Mouse (Mus musculus) CH12.LX (cell line): ENCODE data around the gene Serpinb9b. TPM values are rescaled to one million over a fixed set of nuclear protein-coding genes. Genes with fewer than 3 reads are reported as not detected.

Source experiments
- DNase-seq: peaks from one replicate; pipeline ENCODE4 v3.0.0-alpha.2; 2013; ENCODE audit errors: extremely low read depth
- H3K27ac ChIP-seq: 2 replicates; pipeline ENCODE4 v1.5.1; 2012; ENCODE audit warnings: low read depth, mild to moderate bottlenecking, control low read depth, moderate library complexity; ENCODE audit not compliant: insufficient read depth
- H3K27me3 ChIP-seq: replicated peaks from 2 replicates; pipeline ENCODE3; 2012; ENCODE audit warnings: inconsistent platforms
- H3K36me3 ChIP-seq, 2 experiments: replicated peaks in 1 of 2; 2 replicates each; pipeline versions ENCODE3 to v1.6.1; 2012; ENCODE audit warnings: inconsistent platforms in 1 of 2, low read length in 1 of 2, mild to moderate bottlenecking in 1 of 2, mixed read lengths in 1 of 2, moderate library complexity in 1 of 2; ENCODE audit not compliant: control insufficient read depth in 1 of 2, insufficient read depth in 1 of 2
- H3K4me1 ChIP-seq, 2 experiments: 2 replicates each; pipeline ENCODE4 v1.6.1; 2012; ENCODE audit warnings: inconsistent platforms in 1 of 2, moderate library complexity in 1 of 2; ENCODE audit not compliant: insufficient read depth in 2 of 2, control insufficient read depth in 1 of 2
- H3K4me2 ChIP-seq: 2 replicates; pipeline ENCODE4 v1.6.1; 2012; ENCODE audit warnings: low read depth, mild to moderate bottlenecking, control low read depth; ENCODE audit not compliant: poor library complexity, insufficient read depth, severe bottlenecking
- H3K4me3 ChIP-seq, 3 experiments: fragments of 150-350 bp in 1 of 3; sonication (generic) in 1 of 3; replicated peaks in 1 of 3; 2 replicates each; pipeline versions ENCODE3 to v1.5.1; 2011 to 2012; ENCODE audit warnings: low read depth in 2 of 3, low read length in 2 of 3, mild to moderate bottlenecking in 2 of 3, moderate library complexity in 2 of 3, control low read depth in 1 of 3, improper control_type of control experiment in 1 of 3, inconsistent platforms in 1 of 3, mixed read lengths in 1 of 3; ENCODE audit not compliant: poor library complexity in 1 of 3
- H3K79me2 ChIP-seq: replicated peaks from 2 replicates; pipeline ENCODE4 v1.6.1; 2012; ENCODE audit warnings: mild to moderate bottlenecking, moderate library complexity; ENCODE audit not compliant: control insufficient read depth, poor library complexity, insufficient read depth, severe bottlenecking; ENCODE audit errors: extremely low read depth
- H3K9ac ChIP-seq: 2 replicates; pipeline ENCODE4 v1.6.1; 2012; ENCODE audit warnings: low read depth, mild to moderate bottlenecking, control low read depth, moderate library complexity; ENCODE audit not compliant: insufficient read depth
- H3K9me3 ChIP-seq: replicated peaks from 2 replicates; pipeline ENCODE3; 2012; ENCODE audit warnings: low read length, inconsistent platforms, mixed read lengths
- CHD2 ChIP-seq: IDR thresholded peaks from 2 replicates; pipeline ENCODE4 v1.6.1; 2011; ENCODE audit warnings: low read length, improper control_type of control experiment
- ETS1 ChIP-seq: conservative IDR thresholded peaks from 2 replicates; pipeline ENCODE4 v1.6.1; 2012; ENCODE audit warnings: low read depth, mild to moderate bottlenecking, inconsistent platforms, low read length, improper control_type of control experiment, moderate library complexity
- GABPA ChIP-seq: IDR thresholded peaks from 2 replicates; pipeline ENCODE4 v1.6.1; 2012; ENCODE audit warnings: low read depth, low read length, improper control_type of control experiment, inconsistent platforms; ENCODE audit not compliant: insufficient replicate concordance
- IRF4 ChIP-seq: IDR thresholded peaks from 2 replicates; pipeline ENCODE4 v1.6.1; 2014; ENCODE audit warnings: low read depth, mild to moderate bottlenecking, inconsistent platforms, low read length, improper control_type of control experiment
- TBP ChIP-seq: conservative IDR thresholded peaks from 2 replicates; pipeline ENCODE4 v1.6.1; 2011; ENCODE audit warnings: low read depth, low read length, improper control_type of control experiment
- USF1 ChIP-seq: IDR thresholded peaks from 2 replicates; pipeline ENCODE4 v1.6.1; 2014; ENCODE audit warnings: low read depth, mild to moderate bottlenecking, inconsistent platforms, low read length, improper control_type of control experiment
- dilution Hi-C: fragments of 300-500 bp; cut with MboI; formaldehyde crosslinking; loops from 2 replicates; pipeline ENCODE4 v1.14.3; 2020; ENCODE audit warnings: low sequenced_read_pairs; ENCODE audit not compliant: extremely low pct_unique_long_range_greater_than_20kb, extremely low pct_ligation_motif_present
- in situ Hi-C: fragments of 300-500 bp; cut with MboI; formaldehyde crosslinking; loops from 3 replicates; pipeline ENCODE4 v1.14.3; 2019; ENCODE audit warnings: low sequenced_read_pairs, low pct_ligation_motif_present, low pct_unique_long_range_greater_than_20kb, mixed read lengths
- polyA plus RNA-seq: library from polyadenylated mRNA; unstranded; fragments of >175 nt; gene quantifications from 2 replicates; pipeline ENCODE4 v1.2.1, GENCODE M21; 2012; ENCODE audit warnings: low read depth; ENCODE audit not compliant: insufficient read length
- total RNA-seq, 2 experiments: library from RNA; depleted of rRNA; stranded (reverse); fragments of 300-350 nt in 1 of 2; fragments of >200 nt in 1 of 2; gene quantifications; 2 replicates each; pipeline ENCODE4 v1.2.3; 2012 to 2014

The Serpinb9b gene
- total and polyA plus RNA-seq, 3 experiments, result 0.24 TPM; not detected in 2

- H3K79me2 ChIP-seq, result no peaks in the 10 kb centered on the region
- DNase-seq, result no peak
- H3K27me3 ChIP-seq, result no peaks in the 10 kb centered on the region
- dilution Hi-C loops, result no loop called here
- peaks cover 0 to 15% of the 10 kb centered on the region in 2 experiments; a peak in 3 of 4 replicates for H3K4me1 ChIP-seq
- H3K4me2 ChIP-seq, result no peak overlapping the region
- no peaks in the 10 kb centered on the region for H3K36me3 ChIP-seq
- TF ChIP-seq IRF4 (no peak), ETS1 (no peak), TBP (no peak), USF1 (no peak), GABPA (no peak), CHD2 (no peak)
- TF ChIP-seq, all 38 proteins: peak for 0
- no peaks in the 10 kb centered on the region for H3K9me3 ChIP-seq
- in situ Hi-C loops, result loop anchor here (25.0 kb wide), 1 partner anchor 471 kb away; no protein-coding TSS in a partner anchor
- no peak overlapping the region for H3K27ac ChIP-seq
- H3K4me3 ChIP-seq, result no peak overlapping the region
- H3K9ac ChIP-seq, result no peak overlapping the region
These were observed 64.1 kb downstream of the Serpinb9b start for GRCm38 (mm10) chr13:33091306-33091705.

Other genes with a start within 250 kb of the Serpinb9b start
- gene Mylk4, start 243.5 kb upstream of the Serpinb9b start, total RNA-seq (2012; rRNA removed), result not detected in 2 replicates
- gene Mylk4, start 243.5 kb upstream of the Serpinb9b start, total RNA-seq (2014; rRNA removed), result not detected in 2 replicates
- gene Mylk4, start 243.5 kb upstream of the Serpinb9b start, polyA plus RNA-seq, result 0.04 and 0.11 TPM in 2 replicates
- 61.4 and 61.7 TPM in 2 replicates for gene Wrnip1, start 225.4 kb upstream of the Serpinb9b start, total RNA-seq (2012; rRNA removed)
- 60.5 and 66.4 TPM in 2 replicates for gene Wrnip1, start 225.4 kb upstream of the Serpinb9b start, total RNA-seq (2014; rRNA removed)
- 47.4 and 50.5 TPM in 2 replicates for gene Wrnip1, start 225.4 kb upstream of the Serpinb9b start, polyA plus RNA-seq
- 14.4 and 14.6 TPM in 2 replicates for gene D930007J09Rik, start 224.6 kb upstream of the Serpinb9b start, total RNA-seq (2012; rRNA removed)
- not detected in 2 replicates for gene D930007J09Rik, start 224.6 kb upstream of the Serpinb9b start, total RNA-seq (2014; rRNA removed)
- not detected in 2 replicates for gene D930007J09Rik, start 224.6 kb upstream of the Serpinb9b start, polyA plus RNA-seq
- 1.7 and 2.5 TPM in 2 replicates for gene Serpinb1a, start 176.2 kb upstream of the Serpinb9b start, total RNA-seq (2012; rRNA removed)
- gene Serpinb1a, start 176.2 kb upstream of the Serpinb9b start, total RNA-seq (2014; rRNA removed), result 9.3 and 11.5 TPM in 2 replicates
- 23.0 and 24.9 TPM in 2 replicates for gene Serpinb1a, start 176.2 kb upstream of the Serpinb9b start, polyA plus RNA-seq
- not detected in 2 replicates for gene Serpinb1c, start 129.2 kb upstream of the Serpinb9b start, total RNA-seq (2012; rRNA removed)
- not detected in 2 replicates for gene Serpinb1c, start 129.2 kb upstream of the Serpinb9b start, total RNA-seq (2014; rRNA removed)
- gene Serpinb1c, start 129.2 kb upstream of the Serpinb9b start, polyA plus RNA-seq, result 0.27 TPM in 1 of 2 replicates, not detected in the other
- 9.8 and 11.9 TPM in 2 replicates for gene Serpinb6b, start 62.2 kb upstream of the Serpinb9b start, total RNA-seq (2012; rRNA removed)
- 38.9 and 44.1 TPM in 2 replicates for gene Serpinb6b, start 62.2 kb upstream of the Serpinb9b start, total RNA-seq (2014; rRNA removed)
- 41.2 and 43.1 TPM in 2 replicates for gene Serpinb6b, start 62.2 kb upstream of the Serpinb9b start, polyA plus RNA-seq
- gene Serpinb9, start 24.2 kb upstream of the Serpinb9b start, total RNA-seq (2012; rRNA removed), result 3.3 and 3.5 TPM in 2 replicates
- 14.6 and 15.6 TPM in 2 replicates for gene Serpinb9, start 24.2 kb upstream of the Serpinb9b start, total RNA-seq (2014; rRNA removed)
- 11.8 and 12.1 TPM in 2 replicates for gene Serpinb9, start 24.2 kb upstream of the Serpinb9b start, polyA plus RNA-seq
- gene Serpinb1b, start 51.2 kb downstream of the Serpinb9b start, total RNA-seq (2012; rRNA removed), result 0.08 TPM in 2 replicates
- 0.62 and 0.98 TPM in 2 replicates for gene Serpinb1b, start 51.2 kb downstream of the Serpinb9b start, total RNA-seq (2014; rRNA removed)
- 0.56 and 0.64 TPM in 2 replicates for gene Serpinb1b, start 51.2 kb downstream of the Serpinb9b start, polyA plus RNA-seq
- gene Serpinb9c, start 132.3 kb downstream of the Serpinb9b start, total RNA-seq (2012; rRNA removed), result not detected in 2 replicates
- not detected in 2 replicates for gene Serpinb9c, start 132.3 kb downstream of the Serpinb9b start, total RNA-seq (2014; rRNA removed)
- not detected in 2 replicates for gene Serpinb9c, start 132.3 kb downstream of the Serpinb9b start, polyA plus RNA-seq
- not detected in 2 replicates for gene Serpinb9d, start 165.5 kb downstream of the Serpinb9b start, total RNA-seq (2012; rRNA removed)
- gene Serpinb9d, start 165.5 kb downstream of the Serpinb9b start, total RNA-seq (2014; rRNA removed), result not detected in 2 replicates
- gene Serpinb9d, start 165.5 kb downstream of the Serpinb9b start, polyA plus RNA-seq, result not detected in 2 replicates
- gene Serpinb9e, start 222.2 kb downstream of the Serpinb9b start, total RNA-seq (2012; rRNA removed), result not detected in 2 replicates
- not detected in 2 replicates for gene Serpinb9e, start 222.2 kb downstream of the Serpinb9b start, total RNA-seq (2014; rRNA removed)
- not detected in 2 replicates for gene Serpinb9e, start 222.2 kb downstream of the Serpinb9b start, polyA plus RNA-seq